Mouse (Mus musculus) 3134 (cell line): ENCODE measurements around the gene Scn2b.

Source experiments
- DNase-seq: peaks from one replicate; pipeline ENCODE4 v3.0.0-alpha.2; 2011; ENCODE audit warnings: low spot score; ENCODE audit not compliant: insufficient read length; ENCODE audit errors: extremely low read depth

Gene Scn2b

GRCm38 (mm10) chr9:45119316-45119953 lies 1.9 kb downstream of the Scn2b start:
- DNase-seq: no peak

GRCm38 (mm10) chr9:45119954-45120530 lies 2.5 kb downstream of the Scn2b start:
- no peak for DNase-seq

- no peak for DNase-seq
Observed at GRCm38 (mm10) chr9:45120567-45120966, 3.0 kb downstream of the Scn2b start.

GRCm38 (mm10) chr9:45121001-45121400 lies 3.4 kb downstream of the Scn2b start:
- DNase-seq: no peak

GRCm38 (mm10) chr9:45121769-45122168 lies 4.2 kb downstream of the Scn2b start:
- no peak for DNase-seq

- no peak for DNase-seq
Observed at GRCm38 (mm10) chr9:45122209-45122761, 4.7 kb downstream of the Scn2b start.

- no peak for DNase-seq
Observed at GRCm38 (mm10) chr9:45125211-45125610, 7.6 kb downstream of the Scn2b start.

GRCm38 (mm10) chr9:45126941-45127340 lies 9.4 kb downstream of the Scn2b start:
- DNase-seq: no peak

- no peak for DNase-seq
Observed at GRCm38 (mm10) chr9:45130119-45130518, 12.5 kb downstream of the Scn2b start.

- no peak for DNase-seq
Observed at GRCm38 (mm10) chr9:45133484-45134310, 16.1 kb downstream of the Scn2b start.

GRCm38 (mm10) chr9:45136442-45137169 lies 19.0 kb downstream of the Scn2b start:
- no peak for DNase-seq

- DNase-seq: no peak
Observed at GRCm38 (mm10) chr9:45138191-45139032, 20.8 kb downstream of the Scn2b start, which contains the start of gene Scn4b. Gene Scn4b, plus strand, starts transcription at chr9:45138395.

- no peak for DNase-seq
Observed at GRCm38 (mm10) chr9:45139082-45139481, 21.5 kb downstream of the Scn2b start.

GRCm38 (mm10) chr9:45140945-45141344 lies 23.4 kb downstream of the Scn2b start:
- no peak for DNase-seq

- no peak for DNase-seq
Observed at GRCm38 (mm10) chr9:45142686-45143085, 25.1 kb downstream of the Scn2b start.

GRCm38 (mm10) chr9:45145533-45146266 lies 28.1 kb downstream of the Scn2b start:
- DNase-seq: no peak

GRCm38 (mm10) chr9:45146267-45146597 lies 28.6 kb downstream of the Scn2b start:
- no peak for DNase-seq

GRCm38 (mm10) chr9:45150933-45151332 lies 33.4 kb downstream of the Scn2b start:
- DNase-seq: no peak

- no peak for DNase-seq
Observed at GRCm38 (mm10) chr9:45153361-45153760, 35.8 kb downstream of the Scn2b start.
